Mouse (Mus musculus) cortical plate, adult 2 months (tissue): ENCODE data around the gene Necab2.

ENCODE experiments used
- CTCF ChIP-seq: fragments of 200-500 bp; IDR thresholded peaks from 2 replicates; pipeline ENCODE4 v1.5.1; 2011; ENCODE audit warnings: mild to moderate bottlenecking, control low read depth, low read length; ENCODE audit not compliant: insufficient read depth; ENCODE audit errors: extremely low read depth
- POLR2A ChIP-seq: fragments of 200-500 bp; IDR thresholded peaks from 2 replicates; pipeline ENCODE4 v1.6.1; 2011; ENCODE audit warnings: mild to moderate bottlenecking, low read length, control low read depth; ENCODE audit not compliant: insufficient read depth; ENCODE audit errors: extremely low read depth

GRCm38 (mm10) chr8:119456045-119456444 lies 9.5 kb downstream of the Necab2 start:
- no peak for TF ChIP-seq CTCF
- TF ChIP-seq POLR2A, result no peak
